Mouse (Mus musculus) cerebellum, postnatal 25 days (tissue): ENCODE measurements at regions not wholly inside any gene's neighbourhood (a gene's known extent, or its start where the extent isn't known, plus 50 kb on each side); places are given as distances from the start of the nearest gene placed in this dataset.
"Not testable (repeated sequence)": the region's sequence is repeated elsewhere in the genome, so short reads cannot be mapped to it uniquely, and the experiment has no call there.

Source experiments
- DNase-seq, 2 experiments: peaks; one replicate each; pipeline ENCODE4 v3.0.0; 2021; ENCODE audit warnings: mixed read lengths in 2 of 2

DNA sequence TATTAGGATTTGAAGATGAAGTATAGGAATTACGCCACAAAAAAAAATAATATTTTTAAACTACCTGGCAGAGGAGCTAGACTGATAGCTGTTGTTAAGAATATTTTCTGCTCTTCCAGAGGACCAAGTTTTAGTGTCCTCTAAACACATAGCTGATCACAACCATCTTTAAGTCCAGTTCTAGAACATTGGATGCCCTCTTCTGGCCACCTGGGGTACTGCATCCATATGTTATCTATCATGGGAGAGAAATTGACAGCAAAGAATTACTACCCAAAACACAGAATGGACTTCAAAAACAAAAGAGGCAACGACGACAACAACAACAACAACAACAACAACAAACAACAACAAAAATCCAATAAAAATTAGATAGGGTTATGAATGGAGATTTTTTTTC is 71.0 kb upstream of the Prl4a1 start:
- peak; percentile 27 to 69 for DNase-seq

DNA sequence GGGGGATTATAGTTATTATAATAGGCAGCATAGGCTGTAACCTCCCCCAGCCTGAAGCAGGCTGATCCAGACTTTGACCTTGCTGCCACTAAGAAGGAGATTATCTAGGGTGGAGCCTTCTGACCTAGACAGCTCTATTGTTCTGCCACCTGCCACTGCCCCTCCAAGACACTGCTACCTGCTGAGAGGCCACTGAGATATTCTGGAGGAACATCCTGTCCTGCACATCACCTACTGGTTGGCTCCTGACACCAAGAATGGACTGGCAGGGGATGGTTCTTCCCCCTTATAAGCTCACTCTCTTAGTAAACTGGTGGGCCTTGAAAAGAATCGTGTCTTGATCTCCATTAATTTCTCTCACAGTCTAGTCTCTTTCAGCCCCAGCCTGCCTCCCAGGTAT is 55.6 kb upstream of the Prl4a1 start:
- not testable (repeated sequence) for DNase-seq

DNA sequence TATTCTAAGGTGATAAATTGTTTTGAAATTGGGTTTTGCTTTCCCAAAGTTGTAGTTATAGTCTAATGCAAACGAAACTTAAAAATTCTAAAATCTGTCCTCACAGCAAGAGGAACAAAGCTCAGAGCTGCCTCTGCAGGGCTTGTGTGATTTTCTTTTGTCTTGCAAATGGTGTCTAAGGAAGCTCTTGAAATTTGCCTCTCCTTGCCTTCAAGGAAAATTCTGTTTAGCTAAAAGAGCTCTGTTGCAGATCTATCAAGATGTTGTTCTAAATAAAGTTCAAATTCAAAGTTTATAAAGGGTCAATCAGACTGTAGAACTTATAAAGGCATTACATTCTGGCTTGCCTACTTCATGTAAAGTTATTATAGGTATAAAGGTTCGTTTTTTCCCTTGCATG is 53.6 kb upstream of the Prl4a1 start:
- not testable (repeated sequence) for DNase-seq

DNA sequence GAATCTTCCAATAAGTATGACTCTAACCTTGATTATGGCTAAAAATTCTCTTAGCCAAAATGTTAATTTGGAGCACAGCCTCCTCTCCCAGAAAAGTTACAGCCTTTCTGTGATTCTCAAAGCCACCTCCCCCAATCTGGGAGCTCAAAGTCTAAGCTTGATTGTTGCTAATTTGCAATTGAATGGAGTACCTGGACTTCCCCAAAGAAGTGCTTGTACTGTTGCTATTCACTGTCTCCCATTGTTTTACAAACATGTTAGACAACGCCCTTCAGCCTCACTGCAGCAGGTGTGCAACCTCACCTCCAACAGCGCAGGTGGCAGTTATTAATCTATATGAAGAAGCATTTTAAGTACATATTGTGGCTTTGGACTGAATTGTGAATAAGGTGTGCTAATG is 50.0 kb upstream of the Prl4a1 start:
- not testable (repeated sequence) for DNase-seq
